Mouse (Mus musculus) hindbrain, embryonic 15.5 days (tissue): ENCODE results near the gene Smad5. TPM values are rescaled to one million over a fixed set of nuclear protein-coding genes. Genes with fewer than 3 reads are reported as not detected.
A peak's percentile ranks its signal among the peaks of the same experiment; 100 is the strongest.

Experiments
- ATAC-seq: fragments of 200-750 bp; cut with Nextera tagmentation; 2 replicates; pipeline ENCODE4 v1.8.0; 2017; ENCODE audit warnings: low read depth, moderate number of reproducible peaks, moderate TSS enrichment; ENCODE audit not compliant: low FRiP score
- H3K27ac ChIP-seq: fragments of 300-500 bp; sonication (generic); replicated peaks from 2 replicates; pipeline ENCODE4 v1.5.1; 2015; ENCODE audit warnings: mild to moderate bottlenecking, inconsistent platforms
- H3K27me3 ChIP-seq: fragments of 300-500 bp; sonication (generic); 2 replicates; pipeline ENCODE4 v1.6.1; 2015; ENCODE audit warnings: control low read depth, inconsistent platforms
- H3K36me3 ChIP-seq: fragments of 300-500 bp; sonication (generic); 2 replicates; pipeline ENCODE4 v1.6.1; 2015; ENCODE audit warnings: control low read depth, inconsistent platforms
- H3K4me1 ChIP-seq: fragments of 300-500 bp; sonication (generic); replicated peaks from 2 replicates; pipeline ENCODE4 v1.6.1; 2015; ENCODE audit warnings: control low read depth, inconsistent platforms
- H3K4me2 ChIP-seq: fragments of 300-500 bp; sonication (generic); 2 replicates; pipeline ENCODE4 v1.6.1; 2015; ENCODE audit warnings: moderate library complexity, mild to moderate bottlenecking, inconsistent platforms
- H3K4me3 ChIP-seq: fragments of 300-500 bp; sonication (generic); 2 replicates; pipeline ENCODE4 v1.5.1; 2015; ENCODE audit warnings: mild to moderate bottlenecking, inconsistent platforms
- H3K9ac ChIP-seq: fragments of 300-500 bp; sonication (generic); 2 replicates; pipeline ENCODE4 v1.6.1; 2015; ENCODE audit warnings: inconsistent platforms
- H3K9me3 ChIP-seq: fragments of 300-500 bp; sonication (generic); 2 replicates; pipeline ENCODE4 v1.6.1; 2016; ENCODE audit warnings: control low read depth, inconsistent platforms
- WGBS: fragments of 180-500 bp; shearing (Covaris S2); methylation state at CpG from one replicate; pipeline ENCODE4 v1.1.7; 2015; 5-methylcytosine and 5-hydroxymethylcytosine counted together
- polyA plus RNA-seq: library from polyadenylated mRNA; unstranded; fragments of >200 nt; fragmentation: Nextera tagmentation; extraction: Ambion mirVana; gene quantifications from 2 replicates; pipeline ENCODE4 v1.2.1, GENCODE M21; 2015

Smad5 gene
- polyA plus RNA-seq, 1 experiment from 2014 or later, result 20.2 TPM

DNA sequence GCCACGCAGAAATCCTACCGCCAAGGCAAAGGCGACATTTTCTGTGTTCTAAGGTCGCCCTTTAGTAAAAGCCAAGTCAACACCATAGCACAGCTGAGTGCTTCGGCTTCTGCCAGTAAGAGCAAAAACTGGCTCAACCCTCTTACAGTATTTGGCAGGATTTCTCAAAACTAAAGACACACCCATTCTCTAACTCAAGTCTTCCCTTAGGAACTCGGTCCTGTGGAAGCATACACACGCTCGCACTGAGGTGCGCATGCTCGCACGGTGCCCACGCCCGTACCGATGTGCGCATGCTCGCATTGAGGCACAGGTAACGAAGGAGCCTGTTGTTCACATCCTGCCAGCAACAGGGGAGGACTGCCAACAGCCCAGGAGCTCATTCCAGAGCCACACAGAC lies 20.5 kb upstream of the Smad5 start:
- no peaks in the 10 kb centered on the region for H3K9me3 ChIP-seq
- no peak for ATAC-seq
- H3K4me3 ChIP-seq, result no peak overlapping the region
- WGBS, result 82% methylated on average over 17 of the region's 17 CpGs
- H3K27ac ChIP-seq, result 0 out of 2 replicates have a peak overlapping the region, but pooled peaks have one; percentile 14
- H3K36me3 ChIP-seq, result no peaks in the 10 kb centered on the region
- peaks cover 21% of the 10 kb centered on the region for H3K4me1 ChIP-seq
- no peak overlapping the region for H3K9ac ChIP-seq
- no peaks in the 10 kb centered on the region for H3K27me3 ChIP-seq
- no peak overlapping the region for H3K4me2 ChIP-seq

DNA sequence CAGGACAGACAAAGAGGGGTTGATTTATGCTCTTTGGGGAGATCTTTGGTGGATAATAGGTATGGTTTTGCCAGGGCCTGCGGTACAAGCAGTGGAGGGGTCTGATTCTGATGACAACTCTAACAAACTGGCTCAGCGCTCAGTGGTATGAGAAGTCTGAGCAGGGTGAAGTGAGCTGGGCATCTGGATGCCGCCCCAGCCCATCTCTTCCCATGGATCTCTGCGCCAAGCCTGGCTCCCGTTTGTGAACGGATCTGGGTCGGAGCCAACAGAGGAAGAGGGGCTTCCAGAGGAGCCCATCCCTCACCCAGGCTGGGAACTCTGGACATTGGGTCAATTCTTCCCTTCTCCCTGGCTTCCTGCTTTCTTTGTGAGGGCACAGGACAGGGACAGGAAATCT lies 19.5 kb upstream of the Smad5 start:
- WGBS, result 66% methylated on average over 7 of the region's 7 CpGs
- Histone ChIP-seq H3K9me3 (no peaks in the 10 kb centered on the region), H3K27me3 (no peaks in the 10 kb centered on the region), H3K4me3 (no peak overlapping the region), H3K27ac (no peak overlapping the region), H3K9ac (no peak overlapping the region), H3K4me2 (no peak overlapping the region), H3K4me1 (peaks cover 18% of the 10 kb centered on the region), H3K36me3 (no peaks in the 10 kb centered on the region)
- peak; percentile 39 for ATAC-seq

DNA sequence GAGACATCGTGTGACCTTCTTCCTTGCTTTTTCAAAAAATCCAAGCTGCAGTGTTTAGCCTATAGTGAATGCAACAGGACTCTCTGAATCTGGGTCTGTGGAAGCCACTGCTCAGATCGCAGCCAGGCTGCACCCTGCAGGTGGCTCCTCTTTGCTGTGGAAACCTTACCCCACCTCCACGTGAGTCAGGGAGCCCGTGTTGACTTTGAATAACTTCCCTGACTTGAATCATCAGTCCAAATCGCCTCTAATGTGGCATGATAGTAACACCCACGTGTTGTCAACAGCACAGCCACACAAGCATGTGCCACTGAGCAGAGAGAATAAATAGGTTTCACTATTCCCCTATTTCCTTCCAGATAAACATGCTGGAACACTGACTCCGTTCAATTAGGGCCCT lies 10.8 kb upstream of the Smad5 start:
- H3K36me3 ChIP-seq, result no peaks in the 10 kb centered on the region

DNA sequence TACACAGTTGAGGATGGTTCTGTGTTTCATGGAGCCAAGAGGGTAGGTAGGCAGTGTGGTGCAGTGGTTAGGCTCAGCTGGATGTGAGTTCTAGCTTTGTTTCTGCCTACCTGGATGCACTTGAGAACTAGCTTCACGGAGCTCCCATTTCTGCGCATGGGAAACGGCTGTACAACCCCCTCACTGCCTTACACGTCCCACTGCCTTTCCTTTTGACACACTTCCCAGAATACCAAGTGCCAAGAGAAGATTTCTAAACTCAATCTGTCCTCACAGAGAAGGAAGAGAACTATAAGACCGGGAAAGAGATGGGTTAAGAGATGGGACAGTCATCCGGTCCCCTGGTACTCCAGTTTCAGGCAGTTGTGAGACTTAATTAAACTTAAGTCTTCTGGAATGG lies 10.2 kb upstream of the Smad5 start:
- Histone ChIP-seq H3K4me2 (no peak overlapping the region), H3K27ac (no peak overlapping the region), H3K4me1 (peaks cover 10% of the 10 kb centered on the region), H3K9ac (no peak overlapping the region), H3K36me3 (no peaks in the 10 kb centered on the region), H3K4me3 (no peak overlapping the region), H3K27me3 (no peaks in the 10 kb centered on the region), H3K9me3 (no peaks in the 10 kb centered on the region)
- 91% methylated on average over 6 of the region's 6 CpGs for WGBS
- no peak for ATAC-seq

More for the DNA sequence above, 10.8 kb upstream of the Smad5 start:
- Histone ChIP-seq H3K4me2 (no peak overlapping the region), H3K4me3 (no peak overlapping the region), H3K9ac (no peak overlapping the region), H3K4me1 (peaks cover 4% of the 10 kb centered on the region), H3K27ac (no peak overlapping the region), H3K9me3 (no peaks in the 10 kb centered on the region), H3K27me3 (no peaks in the 10 kb centered on the region)
- no peak for ATAC-seq
- WGBS, result 59% methylated on average over 7 of the region's 7 CpGs

DNA sequence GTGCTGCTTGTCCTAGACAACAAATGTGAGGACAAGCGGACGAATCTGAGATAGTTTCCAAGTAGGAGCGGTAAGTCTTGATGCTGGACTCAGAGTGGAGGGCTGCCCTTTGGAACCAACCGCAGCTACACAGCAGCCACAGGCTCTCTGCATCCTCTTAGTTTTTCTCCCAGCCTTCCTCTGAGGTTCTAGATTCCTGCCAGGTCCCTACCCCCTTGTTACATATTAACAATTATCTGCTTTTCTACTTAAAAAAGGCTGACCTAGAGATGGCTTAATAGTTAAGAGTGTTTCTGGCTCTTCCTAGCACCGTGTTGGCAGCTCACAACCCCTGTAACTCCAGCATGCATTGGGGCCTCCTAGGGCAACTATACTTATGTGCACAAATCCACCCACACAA lies 7.1 kb upstream of the Smad5 start:
- no peaks in the 10 kb centered on the region for H3K27me3 ChIP-seq
- ATAC-seq, result no peak

DNA sequence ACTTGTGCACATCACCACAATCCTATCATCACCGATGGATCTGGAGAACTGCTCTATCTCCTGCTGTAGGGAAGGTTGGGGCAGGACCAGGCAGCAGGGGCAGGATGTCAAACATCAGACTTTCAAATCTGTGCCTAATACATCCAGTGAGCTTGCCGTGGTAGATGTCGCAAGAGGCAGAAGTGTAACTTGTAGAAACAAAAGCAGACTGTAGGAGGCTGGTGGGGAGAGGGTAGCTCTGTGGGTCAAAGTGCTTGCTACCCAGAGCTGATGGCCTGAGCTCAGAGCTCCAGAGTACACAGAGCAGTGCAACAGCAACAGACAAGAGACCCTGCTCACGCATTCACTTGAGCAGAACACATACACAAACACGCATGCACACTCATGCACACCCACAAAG lies 6.1 kb upstream of the Smad5 start:
- no peak overlapping the region for H3K4me2 ChIP-seq
- H3K9me3 ChIP-seq, result no peaks in the 10 kb centered on the region
- H3K27ac ChIP-seq, result no peak overlapping the region
- H3K9ac ChIP-seq, result no peak overlapping the region
- no peak for ATAC-seq
- no peaks in the 10 kb centered on the region for H3K36me3 ChIP-seq
- H3K4me1 ChIP-seq, result peaks cover 25% of the 10 kb centered on the region
- H3K27me3 ChIP-seq, result no peaks in the 10 kb centered on the region
- H3K4me3 ChIP-seq, result no peak overlapping the region
- 83% methylated on average over 5 of the region's 5 CpGs for WGBS

More for the DNA sequence above, 7.1 kb upstream of the Smad5 start:
- peaks cover 25% of the 10 kb centered on the region for H3K4me1 ChIP-seq
- H3K36me3 ChIP-seq, result no peaks in the 10 kb centered on the region
- H3K9ac ChIP-seq, result no peak overlapping the region
- H3K4me3 ChIP-seq, result no peak overlapping the region
- H3K4me2 ChIP-seq, result no peak overlapping the region
- 85% methylated on average over 5 of the region's 5 CpGs for WGBS
- no peak overlapping the region for H3K27ac ChIP-seq
- no peaks in the 10 kb centered on the region for H3K9me3 ChIP-seq

DNA sequence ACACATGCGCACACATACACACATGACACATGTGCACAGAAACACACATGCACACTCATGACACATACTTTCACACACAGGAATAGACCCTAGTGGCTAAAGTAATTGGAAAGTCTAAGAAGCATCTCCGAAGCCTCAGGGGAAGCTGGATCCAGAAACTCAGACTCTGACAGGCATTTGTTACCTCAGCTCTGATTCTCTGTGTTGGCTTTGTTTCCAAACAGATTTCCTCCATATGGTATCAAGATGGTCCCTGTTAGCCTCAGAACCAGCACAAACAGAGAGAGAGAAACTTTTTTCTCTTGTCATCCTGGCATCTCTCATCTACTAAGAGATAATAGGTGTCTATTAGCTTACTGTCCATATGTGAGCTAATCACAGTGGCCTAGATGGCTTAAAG lies 5.6 kb upstream of the Smad5 start:
- H3K27me3 ChIP-seq, result no peaks in the 10 kb centered on the region
- peak overlapping the region; percentile 76 for H3K27ac ChIP-seq
- peaks cover 25% of the 10 kb centered on the region for H3K4me1 ChIP-seq
- no peaks in the 10 kb centered on the region for H3K36me3 ChIP-seq
- no peak for ATAC-seq
- 98% methylated on average over 2 of the region's 2 CpGs for WGBS
- no peak overlapping the region for H3K4me3 ChIP-seq
- H3K4me2 ChIP-seq, result no peak overlapping the region
- H3K9me3 ChIP-seq, result no peaks in the 10 kb centered on the region
- H3K9ac ChIP-seq, result no peak overlapping the region

DNA sequence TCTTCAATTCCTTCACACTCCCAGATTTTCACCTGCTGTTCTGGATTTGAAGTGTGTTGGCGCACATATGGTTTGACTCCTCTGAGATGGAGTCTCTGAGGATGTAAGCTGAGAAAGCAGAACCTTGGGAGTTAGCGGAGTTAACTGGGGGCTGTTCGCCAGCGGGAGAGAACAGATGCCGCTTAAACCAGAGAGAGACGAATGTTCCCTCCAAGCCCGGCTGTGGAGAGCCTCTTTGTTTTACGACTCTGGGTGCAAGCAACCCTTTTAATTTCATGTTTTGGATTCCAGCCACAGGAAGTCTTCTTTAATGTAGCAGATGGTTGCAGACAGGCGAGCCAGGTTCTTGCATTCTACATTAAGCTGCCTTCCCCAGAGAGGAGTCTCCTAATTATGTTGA lies 4.4 kb upstream of the Smad5 start:
- Histone ChIP-seq H3K36me3 (no peaks in the 10 kb centered on the region), H3K4me3 (no peak overlapping the region), H3K4me1 (peaks cover 30% of the 10 kb centered on the region), H3K9ac (peak overlapping the region; percentile 23; the same call in 1 of the 2 replicates), H3K9me3 (no peaks in the 10 kb centered on the region), H3K4me2 (peak overlapping the region; percentile 22), H3K27ac (peak overlapping the region; percentile 76), H3K27me3 (no peaks in the 10 kb centered on the region)
- 14% methylated on average over 9 of the region's 9 CpGs for WGBS
- 0 out of 2 replicates have a peak, but pooled peaks have one; percentile 24 for ATAC-seq

DNA sequence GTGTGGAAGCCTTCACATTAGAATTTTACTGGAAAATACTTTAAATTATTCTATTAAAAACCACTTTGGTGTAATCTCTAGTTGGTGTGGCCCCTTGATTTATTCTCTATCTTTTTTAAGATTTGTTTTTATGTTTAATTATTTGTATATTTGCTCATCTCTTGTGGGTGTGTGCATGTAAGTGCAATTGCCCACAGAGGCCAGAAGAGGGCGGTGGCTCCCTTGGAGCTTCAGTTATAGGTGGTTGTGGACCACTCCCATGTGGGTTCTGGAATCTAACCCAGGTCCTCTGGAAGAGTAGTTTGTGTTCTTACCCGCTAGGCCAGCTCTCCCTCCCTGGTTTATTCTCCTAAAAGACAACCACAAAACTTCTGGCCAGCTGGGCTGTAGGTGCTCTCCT lies 3.4 kb upstream of the Smad5 start:
- no peak overlapping the region for H3K9ac ChIP-seq
- H3K4me2 ChIP-seq, result no peak overlapping the region
- H3K36me3 ChIP-seq, result no peaks in the 10 kb centered on the region
- peaks cover 34% of the 10 kb centered on the region for H3K4me1 ChIP-seq
- no peaks in the 10 kb centered on the region for H3K27me3 ChIP-seq
- no peak for ATAC-seq
- 96% methylated on average over 2 of the region's 2 CpGs for WGBS
- H3K9me3 ChIP-seq, result no peaks in the 10 kb centered on the region
- no peak overlapping the region for H3K4me3 ChIP-seq
- no peak overlapping the region for H3K27ac ChIP-seq

DNA sequence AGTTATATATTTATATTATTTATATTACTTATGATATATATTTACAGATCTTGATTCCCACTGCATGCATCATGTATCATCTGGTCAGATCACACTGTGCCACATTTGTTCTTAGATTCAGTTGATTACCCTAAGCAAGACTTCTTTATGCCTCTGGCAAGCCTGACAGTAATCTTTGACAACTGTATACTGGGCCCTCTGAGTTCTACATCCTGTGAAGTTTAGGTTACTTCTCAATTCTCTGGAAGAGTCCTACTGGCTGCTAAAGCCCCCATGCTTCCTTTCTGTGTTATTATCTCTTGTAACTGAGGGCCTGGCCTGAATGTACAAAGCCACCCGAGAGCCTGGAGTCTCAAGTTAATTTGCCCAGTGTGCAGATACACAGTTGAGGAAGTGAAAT lies 1.8 kb upstream of the Smad5 start:
- Histone ChIP-seq H3K4me1 (peaks cover 50% of the 10 kb centered on the region), H3K4me2 (no peak overlapping the region), H3K36me3 (no peaks in the 10 kb centered on the region), H3K27ac (no peak overlapping the region), H3K9ac (no peak overlapping the region), H3K4me3 (no peak overlapping the region), H3K9me3 (no peaks in the 10 kb centered on the region), H3K27me3 (no peaks in the 10 kb centered on the region)
- WGBS, result 82% methylated on average over 1 of the region's 1 CpGs
- ATAC-seq, result no peak

DNA sequence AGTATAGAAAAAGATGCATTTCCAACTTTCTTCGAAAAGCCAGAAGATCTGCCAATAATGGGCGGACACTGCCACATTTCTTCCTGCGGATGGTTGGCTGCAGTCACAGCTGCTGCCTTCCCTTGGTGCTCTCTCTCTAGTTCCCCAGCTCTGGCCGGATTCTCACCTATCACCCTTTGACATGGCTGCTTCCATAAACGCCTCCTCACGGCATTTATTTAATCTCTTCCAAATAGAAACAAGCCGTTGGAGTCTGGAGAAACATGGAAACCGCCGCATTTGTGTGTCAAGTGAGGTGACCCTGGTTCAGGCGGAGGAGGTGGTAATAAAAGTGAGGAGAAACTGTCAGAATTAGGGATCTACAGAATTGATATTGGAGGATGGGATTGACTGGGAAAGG lies 886 bp upstream of the Smad5 start:
- H3K4me1 ChIP-seq, result peaks cover 56% of the 10 kb centered on the region
- no peak overlapping the region for H3K9ac ChIP-seq
- WGBS, result 71% methylated on average over 10 of the region's 10 CpGs

DNA sequence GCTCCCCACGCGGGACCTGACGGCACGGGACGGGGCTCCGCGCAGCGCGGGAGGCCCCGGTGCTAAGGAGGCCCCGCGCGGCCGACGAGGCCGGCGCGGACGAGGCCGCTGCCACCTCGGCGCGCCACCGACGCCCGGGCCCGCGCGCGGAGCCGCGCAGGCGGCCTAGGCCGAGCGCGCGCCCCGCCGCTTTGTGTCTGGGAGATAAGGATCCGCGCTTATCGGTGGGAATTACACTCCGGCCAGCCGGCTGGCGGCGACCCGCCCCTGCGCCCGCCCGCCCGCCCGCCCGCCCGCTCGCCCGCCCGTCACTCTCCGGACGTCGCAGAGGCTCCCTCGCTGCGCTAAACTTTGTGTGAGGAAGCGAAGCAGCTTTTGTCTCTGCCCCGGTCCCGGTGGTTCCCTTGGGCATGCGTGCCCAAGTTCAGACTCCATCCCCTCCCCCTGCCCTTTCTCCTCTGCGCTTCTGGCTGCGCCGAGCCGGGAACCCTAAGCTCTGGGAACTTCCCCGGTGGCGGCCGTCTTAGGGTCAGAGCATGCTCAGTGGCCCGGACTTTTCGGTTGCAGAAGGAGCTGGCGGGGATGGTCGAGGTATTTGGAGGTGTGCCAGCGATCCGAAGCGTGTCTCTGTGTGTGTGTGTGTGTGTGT lies 536 bp downstream of the Smad5 start:
- H3K27ac ChIP-seq, result peak overlapping the region; percentile 99
- no peaks in the 10 kb centered on the region for H3K9me3 ChIP-seq
- H3K4me1 ChIP-seq, result peaks cover 54% of the 10 kb centered on the region
- peak overlapping the region; percentile 66 for H3K4me3 ChIP-seq
- ATAC-seq, result peak; percentile 83
- H3K4me2 ChIP-seq, result peak overlapping the region; percentile 65
- H3K9ac ChIP-seq, result peak overlapping the region; percentile 84
- H3K36me3 ChIP-seq, result no peaks in the 10 kb centered on the region
- WGBS, result under 1% methylated on average over 58 of the region's 80 CpGs
- no peaks in the 10 kb centered on the region for H3K27me3 ChIP-seq

More for the DNA sequence above, 886 bp upstream of the Smad5 start:
- Histone ChIP-seq H3K4me2 (no peak overlapping the region), H3K27me3 (no peaks in the 10 kb centered on the region), H3K27ac (no peak overlapping the region), H3K9me3 (no peaks in the 10 kb centered on the region), H3K4me3 (no peak overlapping the region), H3K36me3 (no peaks in the 10 kb centered on the region)
- no peak for ATAC-seq

DNA sequence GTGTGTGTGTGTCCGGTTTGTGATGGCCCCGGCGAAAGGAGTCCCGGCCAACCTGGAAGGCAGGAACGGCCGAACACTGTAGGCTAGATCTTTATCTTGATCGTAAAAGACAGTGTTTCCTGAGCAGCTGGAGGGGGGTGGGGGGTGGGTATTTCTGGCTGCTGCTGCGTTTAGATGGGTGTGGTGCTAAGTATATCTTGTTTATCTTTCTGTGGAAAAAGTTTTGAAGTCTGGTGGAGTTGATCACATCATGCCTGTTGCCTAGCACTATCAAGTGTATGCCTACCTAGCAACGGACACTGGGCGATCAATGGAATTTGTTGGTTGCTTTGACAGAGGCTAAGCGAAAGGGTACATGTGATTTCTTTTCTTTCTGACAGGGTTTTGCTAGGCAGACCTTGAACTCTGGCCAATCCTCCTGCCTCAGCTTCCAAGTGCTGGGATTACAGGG lies 1.1 kb downstream of the Smad5 start:
- Histone ChIP-seq H3K9me3 (no peaks in the 10 kb centered on the region), H3K4me2 (peak overlapping the region; percentile 65), H3K4me3 (peak overlapping the region; percentile 66), H3K36me3 (no peaks in the 10 kb centered on the region), H3K9ac (peak overlapping the region; percentile 84), H3K27me3 (no peaks in the 10 kb centered on the region), H3K27ac (peak overlapping the region; percentile 99), H3K4me1 (peaks cover 48% of the 10 kb centered on the region)
- ATAC-seq, result peak; percentile 36; the same call in 1 of the 2 replicates
- WGBS, result 1% methylated on average over 11 of the region's 11 CpGs
